Mouse (Mus musculus) frontal cortex, postnatal 10 days (tissue): ENCODE results near the gene Atp6v1e2.

ENCODE experiments used
- DNase-seq, 2 experiments: peaks; one replicate each; pipeline ENCODE4 v3.0.0; 2022; ENCODE audit warnings: low spot score in 2 of 2, mixed read lengths in 1 of 2

The Atp6v1e2 gene

DNA sequence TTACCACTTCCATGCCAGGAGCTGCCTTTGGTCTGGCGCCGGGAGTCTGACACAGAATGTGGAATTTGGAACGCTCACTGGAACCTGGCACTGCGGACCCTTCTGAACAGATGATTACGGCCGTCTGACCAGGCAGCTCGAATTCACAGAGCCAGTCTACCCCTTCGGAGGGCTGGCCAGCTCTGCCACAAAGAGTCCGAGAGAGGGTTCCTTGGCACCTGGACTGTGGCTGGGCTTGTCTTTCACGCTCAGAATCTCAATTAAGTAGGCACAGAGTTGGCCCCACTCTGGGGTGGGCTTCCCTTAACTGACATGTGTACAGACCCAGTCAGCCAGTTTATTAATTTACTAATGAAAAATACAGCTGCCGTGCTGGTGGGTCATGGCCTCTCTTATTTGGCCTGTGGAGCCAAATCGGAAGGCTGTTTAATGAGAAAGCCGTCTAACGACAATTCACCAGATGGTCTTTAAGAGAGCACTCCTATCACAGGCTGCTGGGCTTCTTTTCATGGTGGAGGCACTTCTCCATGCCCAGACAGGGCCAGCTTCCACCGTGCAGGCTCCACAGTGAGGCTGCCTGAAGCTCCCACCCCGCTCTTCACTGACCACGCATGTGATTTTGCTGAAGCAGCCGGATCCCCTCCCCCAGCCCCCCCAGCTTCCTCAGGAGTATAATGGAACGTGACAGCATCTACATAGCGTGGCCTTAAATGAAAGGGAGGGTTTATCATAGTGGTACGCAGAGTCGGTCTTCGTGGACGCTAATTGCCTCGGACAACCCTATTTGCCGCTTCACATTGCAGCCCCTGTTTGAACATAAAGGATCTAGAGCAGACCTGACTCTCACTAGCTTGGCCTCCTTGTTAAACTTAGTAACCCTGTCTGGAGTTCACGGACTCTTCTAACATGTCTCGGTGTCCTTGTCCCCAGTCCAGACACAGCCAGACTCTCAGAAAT lies at the start of gene Atp6v1e2:
Atp6v1e2 (minus strand) TSS at position 58 of the 957 bp plus-strand sequence.
- no peak for DNase-seq

DNA sequence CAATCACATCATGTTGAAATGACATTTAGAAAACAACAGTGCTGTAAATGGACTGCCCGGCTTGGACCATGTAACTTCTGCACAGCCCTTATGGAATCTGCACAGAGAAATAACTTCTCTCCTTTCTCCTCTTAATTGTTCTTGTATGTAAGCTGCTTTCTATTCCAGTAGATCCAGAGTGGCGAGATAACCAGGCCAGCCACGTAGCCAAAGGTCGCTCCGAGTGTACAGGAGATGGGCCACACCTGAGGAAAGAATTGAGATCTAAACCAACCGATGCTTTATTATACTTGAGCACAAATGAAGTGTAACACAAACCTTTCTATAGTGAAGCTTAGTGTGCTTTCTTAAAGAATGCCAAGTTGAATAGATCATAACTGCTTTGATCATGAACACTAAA lies 49.6 kb upstream of the Atp6v1e2 start:
- DNase-seq: no peak

DNA sequence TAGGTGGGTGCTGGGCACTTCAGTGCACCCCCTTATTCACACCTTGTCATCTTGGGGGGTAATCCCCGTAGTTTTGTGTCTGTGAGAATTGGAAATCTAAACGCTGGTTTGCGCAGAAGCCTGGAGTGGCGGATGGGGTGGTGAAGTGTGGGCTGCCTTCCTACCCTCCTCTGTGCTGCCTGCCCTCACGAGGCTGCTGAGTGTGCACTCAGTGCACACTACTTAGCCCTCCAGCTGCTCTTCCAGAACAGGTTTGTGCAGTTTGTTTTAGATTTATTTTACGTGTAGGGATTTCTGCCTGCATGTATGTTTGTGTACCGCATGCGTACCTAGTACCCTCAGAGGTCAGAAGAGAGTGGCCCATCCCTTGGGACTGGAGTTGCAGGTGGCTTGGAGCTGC lies 43.6 kb upstream of the Atp6v1e2 start:
- no peak for DNase-seq

DNA sequence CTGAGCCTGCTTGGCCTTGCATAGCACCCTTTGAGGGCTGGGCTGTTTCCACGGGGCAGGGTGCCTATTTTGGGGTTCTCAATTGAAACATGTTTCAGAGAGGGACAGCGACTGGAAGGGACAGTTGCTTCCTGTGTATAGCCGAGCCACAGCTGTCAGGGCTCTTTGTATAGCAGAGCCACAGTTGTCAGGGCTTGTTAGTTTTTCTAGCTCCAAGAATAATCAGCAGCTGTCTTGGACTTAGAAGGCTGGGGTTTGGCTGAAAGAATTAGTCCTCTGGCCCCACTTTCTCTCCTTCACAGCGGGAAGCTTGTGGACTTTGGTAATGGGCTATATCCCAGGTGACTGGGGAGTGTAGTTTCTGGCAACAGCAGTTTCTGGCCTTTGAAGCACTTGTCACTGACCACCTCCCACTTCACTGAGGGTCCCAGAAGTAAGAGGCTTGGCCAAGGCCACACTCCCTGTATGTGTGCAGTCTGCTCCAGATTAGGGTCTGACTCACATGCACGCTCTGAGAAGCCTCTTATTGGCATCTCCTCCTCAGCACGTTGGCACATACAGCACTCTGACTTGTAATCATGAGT lies 41.0 kb upstream of the Atp6v1e2 start:
- DNase-seq: no peak

- DNase-seq: no peak
These were observed 40.5 kb upstream of the Atp6v1e2 start for GRCm38 (mm10) chr17:86988161-86988560.

DNA sequence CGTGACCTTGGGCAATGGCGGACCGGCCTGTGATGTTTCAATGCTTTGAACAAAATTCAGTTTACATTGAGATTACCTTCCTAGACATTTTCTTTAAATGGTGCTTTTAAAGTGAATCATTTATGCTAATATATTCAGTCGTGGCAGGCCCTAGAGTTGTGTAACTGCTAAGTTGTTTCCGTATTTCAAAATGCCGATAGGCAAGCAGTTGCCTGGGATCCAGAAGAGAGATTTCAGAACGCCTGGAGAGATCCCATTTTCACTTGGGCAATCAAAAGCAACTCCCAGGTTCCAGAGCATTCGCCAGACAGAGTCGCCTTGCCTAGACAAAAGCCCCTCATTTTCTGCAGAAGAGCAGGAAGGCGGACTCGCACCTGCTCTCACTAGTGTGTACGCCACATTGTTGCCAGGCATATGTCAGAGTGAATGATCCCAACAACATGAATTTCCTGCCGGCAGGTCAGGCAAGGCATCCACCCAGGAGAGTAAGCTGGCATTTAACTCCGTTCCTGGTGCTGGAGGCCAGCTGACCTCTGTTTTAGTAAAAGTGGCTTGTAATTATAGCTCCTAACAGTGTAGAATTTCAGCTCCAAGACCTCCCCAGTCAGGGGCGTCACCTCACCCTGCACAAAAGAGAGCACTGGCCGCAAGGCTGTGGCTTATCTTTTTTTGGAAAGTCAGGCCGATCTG lies 38.9 kb upstream of the Atp6v1e2 start:
- DNase-seq: no peak

DNA sequence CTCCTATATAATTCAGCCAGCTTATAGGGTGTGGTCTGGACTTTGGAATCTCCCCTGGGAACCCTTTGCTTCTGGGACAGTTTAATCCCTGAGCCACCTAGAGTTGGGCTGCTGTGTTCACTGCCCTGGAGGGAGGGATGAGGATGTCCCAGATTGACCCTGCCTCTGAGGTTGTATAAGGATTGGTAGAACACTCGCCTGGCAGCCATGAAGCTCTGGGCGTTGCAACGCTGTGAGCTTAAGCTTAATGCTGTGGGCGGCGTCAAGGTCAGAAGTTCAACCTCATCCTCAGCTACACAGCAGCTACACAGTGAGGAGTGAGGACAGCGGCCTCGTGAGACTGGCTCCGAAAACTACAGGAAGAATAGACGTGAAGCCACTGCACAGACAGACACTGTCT lies 34.8 kb upstream of the Atp6v1e2 start:
- no peak for DNase-seq

GRCm38 (mm10) chr17:86981701-86982100 lies 34.0 kb upstream of the Atp6v1e2 start:
- no peak for DNase-seq

- no peak for DNase-seq
These were observed 33.5 kb upstream of the Atp6v1e2 start for GRCm38 (mm10) chr17:86981205-86981604.

GRCm38 (mm10) chr17:86978496-86978895 lies 30.8 kb upstream of the Atp6v1e2 start:
- DNase-seq: no peak

DNA sequence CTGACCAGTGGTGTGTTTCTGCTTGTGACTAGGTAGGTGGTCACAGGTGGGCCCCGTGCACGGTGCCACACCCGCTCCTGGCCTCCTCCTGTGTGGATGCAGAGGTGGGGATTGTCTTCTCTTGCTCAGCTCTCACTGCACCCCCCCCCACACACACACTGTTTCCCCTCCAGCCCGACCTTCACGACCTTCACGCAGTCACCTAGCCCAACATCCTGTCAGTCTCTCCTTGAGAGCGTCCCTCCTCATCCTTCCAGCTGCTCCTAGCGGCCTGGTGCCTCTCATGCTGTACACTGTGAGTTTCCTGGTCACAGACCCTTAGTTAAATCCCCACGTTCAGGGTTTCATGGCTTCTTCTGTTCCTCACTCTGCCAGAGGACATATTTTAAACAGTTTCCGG lies 28.7 kb upstream of the Atp6v1e2 start:
- DNase-seq: no peak

DNA sequence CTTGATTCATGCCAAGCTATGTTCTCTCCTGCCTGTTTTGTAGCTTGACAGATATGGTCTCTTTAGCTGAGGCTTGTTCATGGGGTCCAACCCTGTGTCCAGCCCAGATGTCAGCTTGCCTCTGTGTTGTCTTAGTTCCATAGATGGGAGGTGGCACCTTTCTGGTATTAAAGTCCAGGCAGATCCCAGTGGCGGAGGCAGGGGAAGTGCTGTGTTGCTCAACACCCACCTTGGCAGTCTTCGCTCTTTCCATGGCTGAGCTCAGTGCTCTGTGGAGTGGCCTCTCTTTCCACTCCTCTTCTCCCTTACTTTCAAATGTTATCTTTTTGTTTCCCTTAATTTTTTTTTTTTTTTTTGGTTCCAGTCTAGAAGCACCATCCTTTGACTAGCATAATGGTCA lies 25.4 kb upstream of the Atp6v1e2 start:
- DNase-seq: no peak

GRCm38 (mm10) chr17:86971860-86972259 lies 24.2 kb upstream of the Atp6v1e2 start:
- no peak for DNase-seq

DNA sequence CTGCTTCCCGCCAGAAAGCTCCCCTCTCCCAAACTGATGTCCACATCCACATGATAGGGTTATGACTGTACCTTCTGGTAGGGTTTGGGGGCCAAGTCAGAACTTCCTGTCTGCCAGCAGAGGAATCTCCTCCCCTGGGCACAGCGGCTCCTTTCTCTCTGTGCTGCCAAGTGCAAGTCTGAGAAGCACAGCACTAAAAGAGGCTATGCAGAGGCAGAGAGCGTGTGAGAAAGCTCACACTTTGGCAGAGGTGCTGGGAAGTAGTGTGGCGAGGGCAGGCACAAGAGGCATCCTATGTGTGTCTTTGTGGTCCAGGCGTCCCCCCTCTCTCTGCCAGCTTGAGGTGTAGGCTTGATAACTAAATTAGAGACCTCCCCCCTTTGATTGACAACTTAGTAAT lies 23.3 kb upstream of the Atp6v1e2 start:
- DNase-seq: no peak

DNA sequence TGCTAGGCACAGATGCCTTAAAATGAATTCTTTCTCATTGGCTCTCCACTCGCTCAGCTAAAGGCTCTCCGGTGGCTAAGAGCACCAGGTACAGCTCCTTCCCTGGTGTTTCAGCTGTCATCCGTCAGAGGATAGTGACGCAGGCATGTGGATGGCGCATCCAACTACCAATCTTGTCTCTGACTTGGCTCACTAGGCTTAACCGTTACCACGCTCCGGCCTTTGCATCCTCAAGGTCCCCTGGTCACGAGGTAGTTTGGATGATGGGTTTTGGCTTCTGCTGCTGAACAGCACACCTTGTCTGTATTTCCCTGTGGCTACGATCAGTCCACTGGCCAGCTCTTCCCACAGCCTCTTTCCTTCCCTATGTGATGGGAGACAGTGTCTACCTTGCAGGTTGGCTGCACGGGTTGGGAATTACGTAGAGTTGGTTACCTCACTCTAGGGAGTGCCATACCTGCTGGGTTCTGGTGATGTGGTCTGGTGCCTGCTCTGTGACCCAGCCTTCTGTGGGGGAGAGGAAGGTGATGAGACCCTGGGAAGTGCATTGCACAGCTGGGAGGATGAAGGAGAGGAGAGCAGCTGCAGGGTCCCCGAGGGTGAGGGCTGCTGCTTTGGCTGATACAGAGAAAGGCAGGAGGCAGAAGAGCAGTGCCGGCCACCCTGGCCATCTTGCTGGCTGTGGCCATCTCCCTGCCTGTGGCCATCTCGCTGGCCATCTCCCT lies 22.5 kb upstream of the Atp6v1e2 start:
- no peak for DNase-seq

DNA sequence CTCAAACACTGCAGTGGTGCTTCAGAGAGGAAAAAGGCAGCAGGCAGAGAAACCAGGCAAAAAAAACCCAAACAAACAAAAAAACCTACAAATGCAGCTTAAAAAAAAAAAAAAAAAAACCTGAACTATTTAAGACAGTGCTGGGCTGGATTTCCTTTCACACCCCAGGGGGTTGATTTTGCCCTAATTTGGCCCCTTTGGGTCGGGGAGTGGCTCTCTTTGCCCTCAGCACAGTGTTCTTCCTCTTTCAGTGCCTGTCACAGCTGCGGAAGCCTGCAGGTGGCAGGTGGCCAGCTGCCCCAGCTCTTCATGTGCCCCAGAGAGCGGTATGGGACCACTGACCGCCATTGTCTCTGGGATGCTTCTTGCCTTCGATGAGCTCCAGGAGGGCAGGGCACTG lies 21.9 kb upstream of the Atp6v1e2 start:
- DNase-seq: no peak

GRCm38 (mm10) chr17:86968581-86968980 lies 20.9 kb upstream of the Atp6v1e2 start:
- DNase-seq: no peak

GRCm38 (mm10) chr17:86967536-86968525 lies 20.1 kb upstream of the Atp6v1e2 start:
- no peak for DNase-seq

DNA sequence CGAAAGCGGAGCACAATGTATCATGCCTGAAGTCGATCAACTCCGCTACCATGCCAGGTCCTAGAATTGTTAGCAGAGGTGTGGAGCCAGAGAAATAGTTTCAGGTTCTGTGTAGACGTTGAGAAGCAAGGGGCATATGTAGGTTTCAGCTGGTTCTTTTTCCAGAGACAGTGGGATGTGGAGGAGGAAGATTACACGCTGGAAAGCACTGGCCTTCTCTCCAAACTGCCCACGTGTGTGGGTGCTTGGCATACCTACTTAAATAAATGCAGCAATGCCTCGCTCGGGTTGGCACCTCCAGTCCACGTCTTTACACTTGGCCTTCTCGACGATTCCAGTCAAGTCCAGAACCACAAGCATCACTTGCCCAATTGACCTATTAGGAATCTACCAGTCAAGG lies 19.4 kb upstream of the Atp6v1e2 start:
- no peak for DNase-seq

DNA sequence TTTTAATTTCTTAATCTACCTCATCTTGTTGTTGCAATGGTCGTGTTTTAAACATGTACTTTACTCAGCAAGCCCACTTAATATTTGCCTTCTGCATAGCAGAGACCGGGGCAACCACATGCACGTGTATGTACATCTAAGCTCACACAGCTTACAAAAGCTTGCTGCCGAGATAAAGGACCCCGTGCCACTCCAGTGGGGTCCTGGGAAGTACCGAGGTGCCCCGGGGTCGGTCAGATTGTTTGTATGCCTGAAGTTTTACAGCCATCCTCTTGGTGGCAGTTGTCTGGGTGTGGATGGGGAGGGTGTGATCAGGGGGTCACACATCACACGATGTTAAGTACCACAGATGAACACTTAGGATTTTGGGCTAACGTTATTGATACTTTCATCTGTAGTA lies 18.3 kb upstream of the Atp6v1e2 start:
- DNase-seq: no peak

DNA sequence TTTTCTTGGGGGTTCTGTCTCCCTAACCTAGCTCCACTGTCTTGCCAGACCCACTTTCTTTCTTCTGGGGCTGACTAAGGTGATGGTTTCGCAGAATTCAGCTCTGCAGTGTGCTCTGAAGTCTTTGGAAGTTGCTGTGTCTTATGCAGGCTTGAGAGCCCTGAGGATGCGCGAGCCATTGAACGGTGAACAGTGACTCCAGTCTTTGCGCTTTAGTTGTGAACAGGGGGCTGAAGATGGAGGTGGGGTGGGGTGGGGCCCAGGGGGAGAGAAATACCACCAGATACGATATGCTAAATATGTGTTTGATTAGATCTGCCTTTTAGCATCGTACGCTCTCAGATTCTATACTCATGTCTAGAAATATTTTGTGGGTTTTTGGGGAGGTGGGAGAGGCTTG lies 17.4 kb upstream of the Atp6v1e2 start:
- no peak for DNase-seq
